Mouse (Mus musculus) C2C12 (cell line): ENCODE measurements at regions not wholly inside any gene's neighbourhood (a gene's known extent, or its start where the extent isn't known, plus 50 kb on each side); places are given as distances from the start of the nearest gene placed in this dataset.
A peak's percentile ranks its signal among the peaks of the same experiment; 100 is the strongest.

Experiments used
- H3K27me3 ChIP-seq: one replicate; pipeline ENCODE4 v1.6.1; 2011; ENCODE audit not compliant: control insufficient read depth, insufficient read depth, insufficient read length
- H3K36me3 ChIP-seq: one replicate; pipeline ENCODE4 v1.6.1; 2011; ENCODE audit not compliant: control insufficient read depth, insufficient read depth
- H3K4me3 ChIP-seq: one replicate; pipeline ENCODE4 v1.5.1; 2011; ENCODE audit warnings: mild to moderate bottlenecking, control low read depth; ENCODE audit not compliant: poor library complexity, insufficient read depth, severe bottlenecking
- H3K79me2 ChIP-seq: one replicate; pipeline ENCODE4 v1.6.1; 2011; ENCODE audit not compliant: control insufficient read depth, insufficient read depth
- H3K79me3 ChIP-seq: one replicate; pipeline ENCODE4 v1.6.1; 2011; ENCODE audit warnings: low read depth, control low read depth
- H3ac ChIP-seq: one replicate; pipeline ENCODE3; 2011; ENCODE audit warnings: low read depth; ENCODE audit not compliant: control insufficient read depth, insufficient read length
- CEBPB ChIP-seq: IDR thresholded peaks from one replicate; pipeline ENCODE4 v1.6.1; 2011; ENCODE audit warnings: low read depth, mild to moderate bottlenecking, control low read depth, moderate library complexity
- CTCF ChIP-seq: IDR thresholded peaks from one replicate; pipeline ENCODE4 v1.5.1; 2011; ENCODE audit not compliant: control insufficient read depth, insufficient read depth, insufficient read length
- FOSL1 ChIP-seq: IDR thresholded peaks from one replicate; pipeline ENCODE4 v1.8.0; 2011; ENCODE audit warnings: mild to moderate bottlenecking, low read length; ENCODE audit not compliant: poor library complexity, insufficient read depth, severe bottlenecking
- MAX ChIP-seq: IDR thresholded peaks from one replicate; pipeline ENCODE4 v1.6.1; 2011; ENCODE audit warnings: mild to moderate bottlenecking, control low read depth
- MYOD1 ChIP-seq: IDR thresholded peaks from one replicate; pipeline ENCODE4 v1.6.1; 2011; ENCODE audit warnings: low read depth; ENCODE audit not compliant: control insufficient read depth, insufficient read length
- MYOG ChIP-seq: IDR thresholded peaks from one replicate; pipeline ENCODE4 v1.6.1; 2011; ENCODE audit not compliant: control insufficient read depth, insufficient read length; ENCODE audit errors: extremely low read depth
- USF1 ChIP-seq: IDR thresholded peaks from one replicate; pipeline ENCODE4 v1.6.1; 2011; ENCODE audit warnings: low read depth, mild to moderate bottlenecking, control low read depth, moderate library complexity

GRCm38 (mm10) chr4:56610273-56610672 is 129.6 kb upstream of the Gm26657 start:
- H3K36me3 ChIP-seq, result no peaks in the 10 kb centered on the region
- no peaks in the 10 kb centered on the region for H3K27me3 ChIP-seq
- H3ac ChIP-seq, result no peak overlapping the region
- no peak overlapping the region for H3K4me3 ChIP-seq
- H3K79me2 ChIP-seq, result no peaks in the 10 kb centered on the region
- TF ChIP-seq USF1 (peak; percentile 55), CTCF (no peak), MYOD1 (no peak), MYOG (no peak), MAX (peak; percentile 20), CEBPB (peak; percentile 76)
- H3K79me3 ChIP-seq, result no peaks in the 10 kb centered on the region

GRCm38 (mm10) chr4:56608701-56609100 is 131.2 kb upstream of the Gm26657 start:
- no peaks in the 10 kb centered on the region for H3K27me3 ChIP-seq
- H3ac ChIP-seq, result no peak overlapping the region
- H3K79me2 ChIP-seq, result no peaks in the 10 kb centered on the region
- no peaks in the 10 kb centered on the region for H3K36me3 ChIP-seq
- TF ChIP-seq MYOD1, result no peak
- TF ChIP-seq CEBPB, result no peak
- TF ChIP-seq USF1, result no peak
- TF ChIP-seq MAX, result no peak
- no peak for TF ChIP-seq FOSL1
- no peak for TF ChIP-seq MYOG
- TF ChIP-seq CTCF, result no peak
- no peaks in the 10 kb centered on the region for H3K79me3 ChIP-seq
- H3K4me3 ChIP-seq, result no peak overlapping the region

GRCm38 (mm10) chr4:56598398-56598797 is 141.5 kb upstream of the Gm26657 start:
- Histone ChIP-seq H3K36me3 (no peaks in the 10 kb centered on the region), H3K4me3 (no peak overlapping the region), H3ac (no peak overlapping the region), H3K79me2 (no peaks in the 10 kb centered on the region), H3K27me3 (no peaks in the 10 kb centered on the region), H3K79me3 (no peaks in the 10 kb centered on the region)
- TF ChIP-seq MYOD1, result no peak
- TF ChIP-seq CEBPB, result no peak
- TF ChIP-seq USF1, result no peak
- no peak for TF ChIP-seq FOSL1

- Histone ChIP-seq H3K27me3 (no peaks in the 10 kb centered on the region), H3K79me2 (no peaks in the 10 kb centered on the region), H3K36me3 (no peaks in the 10 kb centered on the region), H3ac (no peak overlapping the region), H3K79me3 (no peaks in the 10 kb centered on the region), H3K4me3 (no peak overlapping the region)
- TF ChIP-seq MAX, result no peak
These were observed 141.9 kb upstream of the Gm26657 start for GRCm38 (mm10) chr4:56597931-56598330.

- TF ChIP-seq USF1, result no peak
- TF ChIP-seq MYOG, result no peak
- TF ChIP-seq CTCF, result no peak
- TF ChIP-seq MYOD1, result no peak
- no peak for TF ChIP-seq MAX
- Histone ChIP-seq H3K27me3 (no peaks in the 10 kb centered on the region), H3K4me3 (no peak overlapping the region), H3K36me3 (no peaks in the 10 kb centered on the region), H3K79me2 (no peaks in the 10 kb centered on the region), H3K79me3 (no peaks in the 10 kb centered on the region), H3ac (no peak overlapping the region)
These were observed 157.5 kb upstream of the Gm26657 start for GRCm38 (mm10) chr4:56582405-56582804.

- Histone ChIP-seq H3ac (no peak overlapping the region), H3K36me3 (no peaks in the 10 kb centered on the region), H3K27me3 (no peaks in the 10 kb centered on the region), H3K79me2 (no peaks in the 10 kb centered on the region), H3K4me3 (no peak overlapping the region), H3K79me3 (no peaks in the 10 kb centered on the region)
- no peak for TF ChIP-seq MYOG
These were observed 162.9 kb upstream of the Gm26657 start for GRCm38 (mm10) chr4:56576837-56577548.

- H3K27me3 ChIP-seq, result no peaks in the 10 kb centered on the region
- H3K79me3 ChIP-seq, result no peaks in the 10 kb centered on the region
- no peak overlapping the region for H3ac ChIP-seq
- H3K4me3 ChIP-seq, result no peak overlapping the region
- H3K36me3 ChIP-seq, result no peaks in the 10 kb centered on the region
- no peaks in the 10 kb centered on the region for H3K79me2 ChIP-seq
- TF ChIP-seq CTCF (no peak), FOSL1 (no peak), MYOG (no peak), USF1 (no peak), MYOD1 (no peak), MAX (no peak), CEBPB (no peak)
These were observed 187.7 kb upstream of the Gm26657 start for GRCm38 (mm10) chr4:56552126-56552525.
